Mouse (Mus musculus) layer of hippocampus, adult 6 months (tissue): ENCODE measurements around the gene Gm11992. TPM values are rescaled to one million over a fixed set of nuclear protein-coding genes. Genes with fewer than 3 reads are reported as not detected.

ENCODE experiments used
- long read RNA-seq, 2 experiments: library from polyadenylated mRNA; unstranded; transcript quantifications; one replicate each; pipeline ENCODE4 v2.0.0; 2019 to 2020
- polyA plus RNA-seq: library from polyadenylated mRNA; unstranded; fragments of <200 nt; fragmentation: Nextera tagmentation; gene quantifications from 2 replicates; pipeline ENCODE4 v1.2.3, GENCODE M21; 2021

The Gm11992 gene
- polyA plus RNA-seq, result 2.8 and 5.2 TPM in 2 replicates
- long read RNA-seq, experiment 1, transcript Gm11992-201 (7 exons, 2,400 nt), result major isoform, 7 of 8 reads
- long read RNA-seq, experiment 1, partial matches to known transcripts, result 0 of 8 reads
- long read RNA-seq, experiment 1, other reads (novel, unspliced or antisense), result 1 of 8 reads
- long read RNA-seq, experiment 2, transcript Gm11992-201 (7 exons, 2,400 nt), result major isoform, 16 of 21 reads
- long read RNA-seq, experiment 2, partial matches to known transcripts, result 0 of 21 reads
- long read RNA-seq, experiment 2, other reads (novel, unspliced or antisense), result 5 of 21 reads

GRCm38 (mm10) chr11:9048011-9048702 lies at the start of gene Gm11992:
Gene Gm11992, plus strand, starts transcription at chr11:9048594.

GRCm38 (mm10) chr11:9010853-9011339 lies 37.5 kb upstream of the Gm11992 start, which contains the start of gene Hus1:
Gene Hus1, minus strand, starts transcription at chr11:9011191.

GRCm38 (mm10) chr11:9048703-9049060 lies 288 bp downstream of the Gm11992 start, which contains the start of gene Sun3:
Gene Sun3, minus strand, starts transcription at chr11:9048991.

GRCm38 (mm10) chr11:9118050-9118420 lies 69.6 kb downstream of the Gm11992 start, which contains the start of gene Upp1:
Gene Upp1, plus strand, starts transcription at chr11:9118103.

Other genes starting within 250 kb of the Gm11992 start
- gene Pkd1l1, start 75.3 kb upstream of the Gm11992 start, polyA plus RNA-seq, result 0.16 TPM in 1 of 2 replicates, not detected in the other
- gene Hus1, start 37.4 kb upstream of the Gm11992 start, polyA plus RNA-seq, result 6.2 and 6.3 TPM in 2 replicates
- gene Sun3, start 397 bp downstream of the Gm11992 start, polyA plus RNA-seq, result 0.36 and 0.38 TPM in 2 replicates
- 5.8 and 9.2 TPM in 2 replicates for gene Upp1, start 69.5 kb downstream of the Gm11992 start, polyA plus RNA-seq
- gene Abca13, start 143.3 kb downstream of the Gm11992 start, polyA plus RNA-seq, result 0.01 TPM in 2 replicates